Mouse (Mus musculus) G1E (cell line): ENCODE data around the gene Rbp7.

Experiments
- CTCF ChIP-seq: IDR thresholded peaks from 2 replicates; pipeline ENCODE4 v1.5.1; 2012; ENCODE audit warnings: low read depth, low read length, inconsistent platforms, mixed read lengths
- GATA1 ChIP-seq: IDR thresholded peaks from 2 replicates; pipeline ENCODE4 v1.6.1; 2012; ENCODE audit warnings: borderline replicate concordance, low read length, inconsistent platforms, mixed read lengths
- GATA2 ChIP-seq: IDR thresholded peaks from 2 replicates; pipeline ENCODE4 v1.6.1; 2012; ENCODE audit warnings: low read depth, low read length, inconsistent platforms, borderline replicate concordance
- POLR2AphosphoS5 ChIP-seq: IDR thresholded peaks from 2 replicates; pipeline ENCODE4 v1.6.1; 2012; ENCODE audit warnings: low read depth, low read length, inconsistent platforms; ENCODE audit not compliant: insufficient replicate concordance
- TAL1 ChIP-seq: conservative IDR thresholded peaks from 2 replicates; pipeline ENCODE4 v1.6.1; 2012; ENCODE audit warnings: low read depth, low read length, inconsistent platforms, mixed read lengths

GRCm38 (mm10) chr4:149442436-149442835 lies 12.3 kb downstream of the Rbp7 start:
- TF ChIP-seq CTCF (no peak), POLR2AphosphoS5 (no peak), GATA1 (no peak), TAL1 (no peak), GATA2 (no peak)
